Mouse (Mus musculus): ENCODE data around the gene Thbs2. TPM values are rescaled to one million over a fixed set of nuclear protein-coding genes. Genes with fewer than 3 reads are reported as not detected.
A peak's percentile ranks its signal among the peaks of the same experiment; 100 is the strongest.

Thbs2 gene
- polyA plus RNA-seq, 1 experiment: 6.4 TPM

DNA sequence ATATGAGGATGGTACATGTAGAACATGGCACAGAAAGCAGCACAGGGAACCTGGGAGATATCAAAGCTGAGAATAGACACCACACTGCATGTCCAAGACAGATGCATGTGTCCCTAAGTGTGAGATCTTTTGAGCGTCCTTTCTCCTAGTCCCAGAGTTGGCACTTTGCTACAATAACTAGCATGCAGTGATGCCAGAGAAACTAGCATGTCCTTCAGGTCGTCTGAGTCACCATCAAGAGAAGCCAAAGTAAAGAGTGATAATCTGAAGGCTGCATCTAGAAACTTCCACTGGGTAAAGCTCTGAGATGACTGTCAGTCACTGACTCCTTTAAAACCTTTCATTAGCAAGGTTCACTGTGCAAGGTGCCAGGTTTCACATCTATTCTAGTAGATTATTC lies 7.9 kb upstream of the Thbs2 start:
- Histone ChIP-seq H3K4me1 (ENCODE audit: control insufficient read depth, insufficient read depth, insufficient read length) (no peaks in the 10 kb centered on the region), H3K27ac (ENCODE audit: insufficient read depth, low read length) (no peak overlapping the region), H3K36me3 (ENCODE audit: control insufficient read depth, insufficient read depth, low read length) (no peaks in the 10 kb centered on the region), H3K4me3 (ENCODE audit: extremely low read depth, insufficient read depth, insufficient read length) (no peak overlapping the region), H3K27me3 (ENCODE audit: control insufficient read depth, insufficient read depth, low read length) (no peaks in the 10 kb centered on the region)
- TF ChIP-seq CTCF (IDR thresholded peaks at IDR 0.05; ENCODE audit: extremely low read depth, insufficient read depth, insufficient read length, insufficient replicate concordance): no peak
- no peak for TF ChIP-seq POLR2A (IDR thresholded peaks at IDR 0.05; ENCODE audit: low read depth, low read length)
- WGBS: 67% methylated on average over 2 of the region's 2 CpGs
- DNase-seq (ENCODE audit: low read depth in 1 of 2, low spot score in 2 of 2): no peak

DNA sequence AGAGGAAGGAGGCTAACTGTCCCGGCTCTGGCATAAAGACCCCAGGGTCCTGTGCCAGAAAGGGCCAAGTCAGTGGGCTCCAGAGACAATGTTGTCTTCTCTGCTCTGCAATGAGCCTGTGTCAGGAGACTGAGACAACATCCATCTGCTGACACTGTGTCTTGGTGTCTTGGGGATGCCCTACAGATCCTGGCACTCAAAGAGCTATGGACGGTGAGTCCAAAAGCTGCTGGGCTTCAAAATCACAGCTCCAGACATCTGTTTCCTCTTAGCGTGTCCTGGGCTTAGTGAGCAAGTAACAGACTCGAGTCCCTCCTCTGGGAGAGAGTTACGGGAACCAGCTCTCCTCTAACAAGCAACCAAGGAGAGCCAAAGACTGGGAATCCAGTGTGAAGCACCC lies 6.2 kb upstream of the Thbs2 start:
- Histone ChIP-seq H3K27me3 (ENCODE audit: control insufficient read depth, insufficient read depth, low read length) (no peaks in the 10 kb centered on the region), H3K4me3 (ENCODE audit: extremely low read depth, insufficient read depth, insufficient read length) (no peak overlapping the region), H3K36me3 (ENCODE audit: control insufficient read depth, insufficient read depth, low read length) (no peaks in the 10 kb centered on the region), H3K4me1 (ENCODE audit: control insufficient read depth, insufficient read depth, insufficient read length) (no peaks in the 10 kb centered on the region), H3K27ac (ENCODE audit: insufficient read depth, low read length) (no peak overlapping the region)
- no peak for DNase-seq (ENCODE audit: low read depth in 1 of 2, low spot score in 2 of 2)
- TF ChIP-seq POLR2A (IDR thresholded peaks at IDR 0.05; ENCODE audit: low read depth, low read length) (no peak), CTCF (IDR thresholded peaks at IDR 0.05; ENCODE audit: extremely low read depth, insufficient read depth, insufficient read length, insufficient replicate concordance) (no peak)
- WGBS: 72% methylated on average over 5 of the region's 5 CpGs

DNA sequence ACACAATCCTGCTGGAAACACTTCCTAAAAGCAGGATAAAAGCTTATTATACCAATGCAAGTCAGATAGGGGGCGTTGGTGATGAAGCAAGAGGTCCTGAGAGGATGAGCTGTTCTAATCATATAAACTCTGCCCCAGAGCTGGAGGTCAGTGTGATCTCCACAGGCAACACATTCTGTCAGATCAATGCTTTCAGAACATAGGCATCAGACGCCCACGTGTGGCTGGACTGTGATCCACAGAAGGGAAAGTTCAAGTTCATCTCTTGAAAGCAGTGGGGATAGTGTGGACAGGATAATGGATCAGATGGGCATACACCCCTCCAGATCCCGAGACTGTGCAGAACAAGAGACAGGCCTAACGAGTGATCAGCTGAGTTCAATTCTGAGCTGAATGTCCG lies 4.2 kb upstream of the Thbs2 start:
- H3K4me1 ChIP-seq (ENCODE audit: control insufficient read depth, insufficient read depth, insufficient read length): no peaks in the 10 kb centered on the region
- no peak for TF ChIP-seq POLR2A (IDR thresholded peaks at IDR 0.05; ENCODE audit: low read depth, low read length)
- no peak for TF ChIP-seq CTCF (IDR thresholded peaks at IDR 0.05; ENCODE audit: extremely low read depth, insufficient read depth, insufficient read length, insufficient replicate concordance)
- H3K36me3 ChIP-seq (ENCODE audit: control insufficient read depth, insufficient read depth, low read length): no peaks in the 10 kb centered on the region
- no peak for DNase-seq (ENCODE audit: low read depth in 1 of 2, low spot score in 2 of 2)
- 70% methylated on average over 6 of the region's 6 CpGs for WGBS
- H3K27me3 ChIP-seq (ENCODE audit: control insufficient read depth, insufficient read depth, low read length): no peaks in the 10 kb centered on the region
- no peak overlapping the region for H3K27ac ChIP-seq (ENCODE audit: insufficient read depth, low read length)
- no peak overlapping the region for H3K4me3 ChIP-seq (ENCODE audit: extremely low read depth, insufficient read depth, insufficient read length)

DNA sequence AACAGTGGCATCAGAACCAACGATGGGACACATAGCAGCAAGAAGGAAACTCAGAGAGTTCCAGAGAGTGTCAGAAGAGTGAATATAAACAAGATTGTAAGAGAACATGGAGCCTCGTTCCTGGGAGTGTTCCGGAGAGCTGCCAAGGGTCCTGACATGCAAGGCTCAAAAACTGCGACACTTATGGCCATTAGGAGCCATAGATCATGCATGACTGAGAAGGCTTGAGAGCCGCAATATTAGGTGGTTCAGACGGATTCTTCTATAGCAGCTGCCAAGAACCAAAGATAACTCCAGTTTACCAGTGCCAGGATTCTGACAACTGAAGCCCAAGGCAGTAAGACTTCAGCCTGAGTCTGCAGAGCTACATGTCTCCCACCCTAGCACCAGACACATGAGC lies 3.1 kb upstream of the Thbs2 start:
- H3K27me3 ChIP-seq (ENCODE audit: control insufficient read depth, insufficient read depth, low read length): no peaks in the 10 kb centered on the region
- no peak overlapping the region for H3K4me3 ChIP-seq (ENCODE audit: extremely low read depth, insufficient read depth, insufficient read length)
- H3K36me3 ChIP-seq (ENCODE audit: control insufficient read depth, insufficient read depth, low read length): no peaks in the 10 kb centered on the region
- DNase-seq (ENCODE audit: low read depth in 1 of 2, low spot score in 2 of 2): no peak
- H3K27ac ChIP-seq (ENCODE audit: insufficient read depth, low read length): no peak overlapping the region
- TF ChIP-seq POLR2A (IDR thresholded peaks at IDR 0.05; ENCODE audit: low read depth, low read length) (no peak), CTCF (IDR thresholded peaks at IDR 0.05; ENCODE audit: extremely low read depth, insufficient read depth, insufficient read length, insufficient replicate concordance) (no peak)
- no peaks in the 10 kb centered on the region for H3K4me1 ChIP-seq (ENCODE audit: control insufficient read depth, insufficient read depth, insufficient read length)
- 85% methylated on average over 6 of the region's 6 CpGs for WGBS

DNA sequence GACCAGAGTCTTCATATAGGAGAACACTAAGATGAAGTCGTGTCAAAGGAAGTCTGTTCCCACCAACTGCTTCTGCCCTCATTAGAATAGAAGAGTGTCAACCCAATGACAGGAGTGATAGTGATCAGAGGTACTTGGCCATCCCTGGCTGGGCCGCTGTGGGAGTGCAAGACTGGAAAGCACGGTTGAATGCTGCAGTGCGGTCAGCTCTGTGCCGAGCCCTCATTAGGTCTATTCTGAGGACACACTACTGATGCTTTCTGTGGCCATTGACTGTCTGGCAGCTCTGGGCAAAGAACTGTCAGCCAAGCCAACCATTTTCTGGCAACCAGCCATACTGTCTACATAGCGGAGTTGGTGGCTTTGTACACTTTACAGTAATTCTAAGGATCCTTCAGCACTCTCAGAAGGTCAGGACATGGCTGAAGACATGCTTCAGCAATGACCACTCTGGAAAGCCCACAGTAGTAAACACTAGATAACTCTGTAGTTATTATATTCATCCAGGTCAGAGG lies 2.3 kb upstream of the Thbs2 start:
- Histone ChIP-seq H3K4me1 (ENCODE audit: control insufficient read depth, insufficient read depth, insufficient read length) (no peaks in the 10 kb centered on the region), H3K27ac (ENCODE audit: insufficient read depth, low read length) (no peak overlapping the region), H3K36me3 (ENCODE audit: control insufficient read depth, insufficient read depth, low read length) (no peaks in the 10 kb centered on the region), H3K4me3 (ENCODE audit: extremely low read depth, insufficient read depth, insufficient read length) (no peak overlapping the region), H3K27me3 (ENCODE audit: control insufficient read depth, insufficient read depth, low read length) (no peaks in the 10 kb centered on the region)
- TF ChIP-seq POLR2A (IDR thresholded peaks at IDR 0.05; ENCODE audit: low read depth, low read length): no peak
- no peak for TF ChIP-seq CTCF (IDR thresholded peaks at IDR 0.05; ENCODE audit: extremely low read depth, insufficient read depth, insufficient read length, insufficient replicate concordance)
- no peak for DNase-seq (ENCODE audit: low read depth in 1 of 2, low spot score in 2 of 2)
- WGBS: 87% methylated on average over 6 of the region's 6 CpGs

DNA sequence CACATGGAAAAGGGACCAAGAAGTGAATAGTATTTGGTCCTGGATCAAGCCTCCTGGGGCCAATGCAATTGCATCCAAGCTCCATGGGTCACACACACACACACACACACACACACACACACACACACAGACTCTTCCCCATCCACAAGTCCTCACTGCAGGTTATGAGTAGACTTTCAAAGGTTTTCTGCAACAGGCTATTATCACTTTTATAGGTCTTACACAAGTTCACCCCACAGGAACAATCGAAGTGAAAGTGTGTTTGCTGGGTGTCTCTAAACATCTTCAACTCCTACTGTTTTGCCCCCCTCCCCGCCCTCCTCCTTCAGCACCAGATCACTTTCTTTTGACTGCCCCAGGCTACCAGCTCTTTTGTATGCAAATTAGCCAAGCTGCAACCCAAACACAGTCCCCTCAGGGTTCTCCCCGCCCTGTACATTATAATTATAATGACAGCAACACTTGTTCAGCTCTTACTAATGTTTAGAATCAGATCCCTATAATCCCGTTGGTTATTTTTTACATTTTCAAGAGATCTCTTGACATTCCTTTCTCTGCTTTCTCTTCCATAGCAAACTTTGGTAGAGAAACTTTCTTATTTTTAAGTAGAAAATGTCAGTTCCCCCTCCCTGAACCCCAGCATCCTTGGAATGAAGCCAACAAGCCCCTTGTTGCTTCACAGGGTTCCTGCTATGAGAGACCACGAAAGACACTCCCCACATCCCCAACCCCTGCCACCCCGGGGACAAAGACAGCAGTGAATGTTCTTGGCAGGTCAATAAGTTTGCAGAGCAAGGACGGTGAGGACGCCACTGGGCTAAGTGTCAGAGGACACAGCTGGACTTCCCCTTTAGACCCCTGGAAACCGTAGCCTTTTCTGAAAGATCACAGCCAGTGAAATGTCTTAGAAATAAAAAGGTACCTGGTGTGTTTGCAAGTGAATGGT lies 714 bp downstream of the Thbs2 start:
- TF ChIP-seq CTCF (IDR thresholded peaks at IDR 0.05; ENCODE audit: extremely low read depth, insufficient read depth, insufficient read length, insufficient replicate concordance) (no peak), POLR2A (IDR thresholded peaks at IDR 0.05; ENCODE audit: low read depth, low read length) (no peak)
- H3K27me3 ChIP-seq (ENCODE audit: control insufficient read depth, insufficient read depth, low read length): no peaks in the 10 kb centered on the region
- no peak for DNase-seq (ENCODE audit: low read depth in 1 of 2, low spot score in 2 of 2)
- no peaks in the 10 kb centered on the region for H3K36me3 ChIP-seq (ENCODE audit: control insufficient read depth, insufficient read depth, low read length)
- WGBS: 21% methylated on average over 9 of the region's 9 CpGs
- no peak overlapping the region; the same call in none of the 2 replicates for H3K4me3 ChIP-seq (ENCODE audit: extremely low read depth, insufficient read depth, insufficient read length)
- no peaks in the 10 kb centered on the region for H3K4me1 ChIP-seq (ENCODE audit: control insufficient read depth, insufficient read depth, insufficient read length)
- H3K27ac ChIP-seq (ENCODE audit: insufficient read depth, low read length): peak overlapping the region; percentile 21; the same call in 1 of the 2 replicates

DNA sequence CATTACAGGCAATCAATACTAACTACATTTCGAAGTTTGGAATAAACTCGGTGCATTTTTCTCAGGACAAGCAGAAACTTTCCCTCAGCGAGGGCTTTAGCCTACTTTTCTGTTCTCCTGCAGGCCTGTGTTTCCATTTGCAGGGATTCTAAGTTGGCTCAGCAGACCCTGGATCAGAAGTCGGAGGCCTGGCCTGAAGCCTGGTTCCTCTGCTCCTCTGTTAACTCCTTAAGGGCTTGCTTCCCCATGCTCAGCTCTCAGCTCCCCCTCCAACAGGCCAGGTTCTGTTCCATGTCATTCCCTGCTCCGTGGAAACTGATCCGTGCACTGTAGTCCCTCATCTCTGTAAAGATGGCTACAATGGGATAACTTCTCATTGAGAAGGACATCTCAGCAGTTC lies 2.1 kb downstream of the Thbs2 start:
- no peak for DNase-seq (ENCODE audit: low read depth in 1 of 2, low spot score in 2 of 2)
- Histone ChIP-seq H3K36me3 (ENCODE audit: control insufficient read depth, insufficient read depth, low read length) (no peaks in the 10 kb centered on the region), H3K4me3 (ENCODE audit: extremely low read depth, insufficient read depth, insufficient read length) (no peak overlapping the region), H3K4me1 (ENCODE audit: control insufficient read depth, insufficient read depth, insufficient read length) (no peaks in the 10 kb centered on the region), H3K27me3 (ENCODE audit: control insufficient read depth, insufficient read depth, low read length) (no peaks in the 10 kb centered on the region), H3K27ac (ENCODE audit: insufficient read depth, low read length) (no peak overlapping the region)
- no peak for TF ChIP-seq POLR2A (IDR thresholded peaks at IDR 0.05; ENCODE audit: low read depth, low read length)
- TF ChIP-seq CTCF (IDR thresholded peaks at IDR 0.05; ENCODE audit: extremely low read depth, insufficient read depth, insufficient read length, insufficient replicate concordance): no peak
- WGBS: 74% methylated on average over 6 of the region's 6 CpGs
